Mouse (Mus musculus) liver, postnatal 0 days (tissue): ENCODE results near the gene Prim1.
"Not testable (repeated sequence)": the region's sequence is repeated elsewhere in the genome, so short reads cannot be mapped to it uniquely, and the experiment has no call there.

Source experiments
- CTCF ChIP-seq: sonication (generic); IDR thresholded peaks from 2 replicates; pipeline ENCODE4 v1.5.1; 2016; ENCODE audit warnings: antibody characterized with exemption, low read depth
- EP300 ChIP-seq: IDR thresholded peaks from 2 replicates; pipeline ENCODE4 v1.6.1; 2016; ENCODE audit warnings: antibody characterized with exemption, low read depth, mild to moderate bottlenecking

DNA sequence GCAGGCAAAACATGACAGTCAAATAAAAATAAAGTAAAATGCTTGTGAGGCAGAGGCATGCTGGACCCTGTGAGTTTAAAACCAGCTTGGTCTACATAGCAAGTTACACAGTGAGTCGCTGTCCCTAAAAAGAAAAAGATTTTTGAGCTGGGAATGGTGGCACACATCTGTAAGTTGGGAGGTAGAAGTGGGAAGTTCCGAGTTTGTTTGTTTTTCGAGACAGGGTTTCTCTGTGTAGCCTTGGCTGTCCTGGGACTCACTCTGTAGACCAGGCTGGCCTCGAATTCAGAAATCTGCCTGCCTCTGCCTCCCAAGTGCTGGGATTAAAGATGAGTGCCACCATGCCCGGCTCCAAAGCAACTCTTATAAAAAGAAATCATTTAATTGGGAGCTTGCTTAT lies 63.3 kb downstream of the Prim1 start:
- not testable (repeated sequence) for TF ChIP-seq CTCF, EP300
